Mouse (Mus musculus): ENCODE measurements around the gene Pnkd. TPM values are rescaled to one million over a fixed set of nuclear protein-coding genes. Genes with fewer than 3 reads are reported as not detected.
"Not testable (repeated sequence)": the region's sequence is repeated elsewhere in the genome, so short reads cannot be mapped to it uniquely, and the experiment has no call there.

The Pnkd gene
- polyA plus RNA-seq, 1 experiment from 2014 or later = 107 TPM

- H3K27ac ChIP-seq (replicated peaks) = peak overlapping the region; percentile 79
- H3K27me3 ChIP-seq (ENCODE audit: low read depth, poor library complexity, severe bottlenecking) = peaks cover 30% of the 10 kb centered on the region
- 8% methylated on average over 12 of the region's 12 CpGs for WGBS
- peaks cover 12% of the 10 kb centered on the region for H3K4me1 ChIP-seq
- no peak for DNase-seq (ENCODE audit: low spot score)
- H3K36me3 ChIP-seq = no peaks in the 10 kb centered on the region
- H3K4me3 ChIP-seq = peak overlapping the region; percentile 64
- H3K9me3 ChIP-seq (replicated peaks) = no peaks in the 10 kb centered on the region
Observed at GRCm38 (mm10) chr1:74304339-74304790, 19.6 kb downstream of the Pnkd start.

GRCm38 (mm10) chr1:74304946-74305345, 20.2 kb downstream of the Pnkd start:
- Histone ChIP-seq H3K36me3 (no peaks in the 10 kb centered on the region), H3K9me3 (replicated peaks) (no peaks in the 10 kb centered on the region), H3K4me1 (peaks cover 14% of the 10 kb centered on the region), H3K27me3 (ENCODE audit: low read depth, poor library complexity, severe bottlenecking) (peaks cover 30% of the 10 kb centered on the region), H3K4me3 (no peak overlapping the region), H3K27ac (replicated peaks) (no peak overlapping the region)
- no peak for DNase-seq (ENCODE audit: low spot score)
- WGBS = 80% methylated on average over 4 of the region's 4 CpGs

- no peak for DNase-seq (ENCODE audit: low spot score)
- Histone ChIP-seq H3K9me3 (replicated peaks) (no peaks in the 10 kb centered on the region), H3K4me3 (peak within 1 kb of the TSS; percentile 64), H3K27ac (replicated peaks) (no peak within 1 kb of the TSS), H3K4me1 (peaks cover 15% of the 10 kb centered on the region), H3K27me3 (ENCODE audit: low read depth, poor library complexity, severe bottlenecking) (peaks cover 30% of the 10 kb centered on the region), H3K36me3 (no peaks in the 10 kb centered on the region)
- WGBS = 92% methylated on average over 2 of the region's 2 CpGs
Observed at GRCm38 (mm10) chr1:74305522-74305921, 20.8 kb downstream of the Pnkd start, which contains the start of gene Tmbim1. TSS of gene Tmbim1 (minus strand) at chr1:74305622.

GRCm38 (mm10) chr1:74307146-74307545, 22.4 kb downstream of the Pnkd start:
- H3K27me3 ChIP-seq (ENCODE audit: low read depth, poor library complexity, severe bottlenecking) = peaks cover 30% of the 10 kb centered on the region
- no peak overlapping the region for H3K27ac ChIP-seq (replicated peaks)
- no peak overlapping the region for H3K4me3 ChIP-seq
- no peaks in the 10 kb centered on the region for H3K9me3 ChIP-seq (replicated peaks)
- 92% methylated on average over 1 of the region's 1 CpGs for WGBS
- H3K36me3 ChIP-seq = no peaks in the 10 kb centered on the region
- DNase-seq (ENCODE audit: low spot score) = no peak
- peaks cover 15% of the 10 kb centered on the region for H3K4me1 ChIP-seq

GRCm38 (mm10) chr1:74308001-74308964, 23.6 kb downstream of the Pnkd start:
- DNase-seq (ENCODE audit: low spot score) = no peak
- Histone ChIP-seq H3K9me3 (replicated peaks) (no peaks in the 10 kb centered on the region), H3K27me3 (ENCODE audit: low read depth, poor library complexity, severe bottlenecking) (peaks cover 21% of the 10 kb centered on the region), H3K27ac (replicated peaks) (no peak overlapping the region), H3K4me1 (peaks cover 14% of the 10 kb centered on the region), H3K4me3 (no peak overlapping the region), H3K36me3 (no peaks in the 10 kb centered on the region)
- WGBS = 82% methylated on average over 10 of the region's 10 CpGs

- Histone ChIP-seq H3K4me1 (peaks cover 2% of the 10 kb centered on the region; the same call in 1 of the 2 replicates), H3K27ac (replicated peaks) (no peak overlapping the region), H3K36me3 (no peaks in the 10 kb centered on the region), H3K27me3 (ENCODE audit: low read depth, poor library complexity, severe bottlenecking) (peaks cover 8% of the 10 kb centered on the region), H3K4me3 (no peak overlapping the region), H3K9me3 (replicated peaks) (no peaks in the 10 kb centered on the region)
- DNase-seq (ENCODE audit: low spot score) = no peak
- WGBS = 65% methylated on average over 3 of the region's 3 CpGs
Observed at GRCm38 (mm10) chr1:74309767-74310166, 25.0 kb downstream of the Pnkd start.

- 10% methylated on average over 3 of the region's 3 CpGs for WGBS
- no peaks in the 10 kb centered on the region for H3K27me3 ChIP-seq (ENCODE audit: low read depth, poor library complexity, severe bottlenecking)
- H3K4me1 ChIP-seq = peaks cover 2% of the 10 kb centered on the region; the same call in 1 of the 2 replicates
- H3K27ac ChIP-seq (replicated peaks) = no peak overlapping the region
- H3K4me3 ChIP-seq = no peak overlapping the region
- H3K9me3 ChIP-seq (replicated peaks) = no peaks in the 10 kb centered on the region
- DNase-seq (ENCODE audit: low spot score) = peak; percentile 40
- H3K36me3 ChIP-seq = no peaks in the 10 kb centered on the region
Observed at GRCm38 (mm10) chr1:74313049-74313692, 28.4 kb downstream of the Pnkd start.

- no peaks in the 10 kb centered on the region for H3K27me3 ChIP-seq (ENCODE audit: low read depth, poor library complexity, severe bottlenecking)
- H3K27ac ChIP-seq (replicated peaks) = no peak overlapping the region
- no peaks in the 10 kb centered on the region for H3K36me3 ChIP-seq
- H3K4me3 ChIP-seq = no peak overlapping the region
- H3K9me3 ChIP-seq (replicated peaks) = no peaks in the 10 kb centered on the region
- peaks cover 2% of the 10 kb centered on the region; the same call in 1 of the 2 replicates for H3K4me1 ChIP-seq
- 86% methylated on average over 3 of the region's 3 CpGs for WGBS
- no peak for DNase-seq (ENCODE audit: low spot score)
Observed at GRCm38 (mm10) chr1:74314796-74315195, 30.1 kb downstream of the Pnkd start.

GRCm38 (mm10) chr1:74316114-74316827, 31.5 kb downstream of the Pnkd start:
- Histone ChIP-seq H3K27me3 (ENCODE audit: low read depth, poor library complexity, severe bottlenecking) (no peaks in the 10 kb centered on the region), H3K4me3 (no peak overlapping the region), H3K9me3 (replicated peaks) (no peaks in the 10 kb centered on the region), H3K36me3 (no peaks in the 10 kb centered on the region), H3K4me1 (no peaks in the 10 kb centered on the region), H3K27ac (replicated peaks) (no peak overlapping the region)
- 86% methylated on average over 4 of the region's 4 CpGs for WGBS
- DNase-seq (ENCODE audit: low spot score) = no peak

- H3K36me3 ChIP-seq = no peaks in the 10 kb centered on the region
- H3K4me1 ChIP-seq = no peaks in the 10 kb centered on the region
- no peak for DNase-seq (ENCODE audit: low spot score)
- no peak overlapping the region for H3K27ac ChIP-seq (replicated peaks)
- no peak overlapping the region for H3K4me3 ChIP-seq
- 91% methylated on average over 3 of the region's 3 CpGs for WGBS
- H3K9me3 ChIP-seq (replicated peaks) = no peaks in the 10 kb centered on the region
- no peaks in the 10 kb centered on the region for H3K27me3 ChIP-seq (ENCODE audit: low read depth, poor library complexity, severe bottlenecking)
Observed at GRCm38 (mm10) chr1:74318711-74319110, 34.0 kb downstream of the Pnkd start.

- H3K27me3 ChIP-seq (ENCODE audit: low read depth, poor library complexity, severe bottlenecking) = no peaks in the 10 kb centered on the region
- no peak overlapping the region for H3K4me3 ChIP-seq
- no peaks in the 10 kb centered on the region for H3K36me3 ChIP-seq
- H3K4me1 ChIP-seq = no peaks in the 10 kb centered on the region
- H3K9me3 ChIP-seq (replicated peaks) = no peaks in the 10 kb centered on the region
- 84% methylated on average over 3 of the region's 3 CpGs for WGBS
- DNase-seq (ENCODE audit: low spot score) = no peak
- H3K27ac ChIP-seq (replicated peaks) = no peak overlapping the region
Observed at GRCm38 (mm10) chr1:74321396-74321795, 36.7 kb downstream of the Pnkd start.

- not testable (repeated sequence) for DNase-seq (ENCODE audit: low spot score); H3K36me3 ChIP-seq; H3K27me3 ChIP-seq (ENCODE audit: low read depth, poor library complexity, severe bottlenecking); H3K27ac ChIP-seq (replicated peaks); H3K4me3 ChIP-seq; H3K4me1 ChIP-seq; H3K9me3 ChIP-seq (replicated peaks)
- WGBS = 64% methylated on average over 2 of the region's 2 CpGs
Observed at GRCm38 (mm10) chr1:74326916-74327315, 42.2 kb downstream of the Pnkd start.
